Mouse (Mus musculus) heart, postnatal 10 days (tissue): ENCODE measurements around the gene Acp4. TPM values are rescaled to one million over a fixed set of nuclear protein-coding genes. Genes with fewer than 3 reads are reported as not detected.
"Not testable (repeated sequence)": the region's sequence is repeated elsewhere in the genome, so short reads cannot be mapped to it uniquely, and the experiment has no call there.

Source experiments
- DNase-seq, 2 experiments: peaks; one replicate each; pipeline ENCODE4 v3.0.0; 2021
- intact Hi-C: fragments of 180-260 bp; cut with DNase I; formaldehyde crosslinking; loops from one replicate; pipeline ENCODE4 v1.15.1; 2025
- total RNA-seq, 2 experiments: library from RNA; stranded (reverse); gene quantifications; 2 replicates each; pipeline ENCODE4 v1.2.3; 2021

Gene Acp4
- total RNA-seq, 2 experiments from 2014 or later: not detected

DNA sequence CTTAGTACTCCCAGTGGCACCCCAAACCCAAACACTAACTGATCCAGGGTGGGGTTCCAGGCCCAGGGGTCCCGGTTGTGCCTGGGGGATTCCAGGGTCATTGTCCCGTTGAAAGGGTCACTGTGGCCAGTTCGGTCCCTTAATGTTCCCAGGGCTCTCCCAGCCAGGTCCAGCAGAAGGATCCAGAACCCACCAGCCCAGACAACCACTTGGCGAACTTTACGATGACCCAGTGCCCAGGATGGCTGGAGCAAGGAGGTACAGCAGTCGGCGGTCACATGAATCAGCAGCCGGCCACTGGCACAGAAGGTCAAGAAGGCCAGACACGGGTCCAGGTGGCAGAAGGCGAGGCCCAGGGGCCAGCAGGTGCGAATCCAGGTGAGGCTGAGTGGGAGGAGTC, 10.9 kb upstream of the Acp4 start:
- intact Hi-C loops: no loop called here
- no peak for DNase-seq

DNA sequence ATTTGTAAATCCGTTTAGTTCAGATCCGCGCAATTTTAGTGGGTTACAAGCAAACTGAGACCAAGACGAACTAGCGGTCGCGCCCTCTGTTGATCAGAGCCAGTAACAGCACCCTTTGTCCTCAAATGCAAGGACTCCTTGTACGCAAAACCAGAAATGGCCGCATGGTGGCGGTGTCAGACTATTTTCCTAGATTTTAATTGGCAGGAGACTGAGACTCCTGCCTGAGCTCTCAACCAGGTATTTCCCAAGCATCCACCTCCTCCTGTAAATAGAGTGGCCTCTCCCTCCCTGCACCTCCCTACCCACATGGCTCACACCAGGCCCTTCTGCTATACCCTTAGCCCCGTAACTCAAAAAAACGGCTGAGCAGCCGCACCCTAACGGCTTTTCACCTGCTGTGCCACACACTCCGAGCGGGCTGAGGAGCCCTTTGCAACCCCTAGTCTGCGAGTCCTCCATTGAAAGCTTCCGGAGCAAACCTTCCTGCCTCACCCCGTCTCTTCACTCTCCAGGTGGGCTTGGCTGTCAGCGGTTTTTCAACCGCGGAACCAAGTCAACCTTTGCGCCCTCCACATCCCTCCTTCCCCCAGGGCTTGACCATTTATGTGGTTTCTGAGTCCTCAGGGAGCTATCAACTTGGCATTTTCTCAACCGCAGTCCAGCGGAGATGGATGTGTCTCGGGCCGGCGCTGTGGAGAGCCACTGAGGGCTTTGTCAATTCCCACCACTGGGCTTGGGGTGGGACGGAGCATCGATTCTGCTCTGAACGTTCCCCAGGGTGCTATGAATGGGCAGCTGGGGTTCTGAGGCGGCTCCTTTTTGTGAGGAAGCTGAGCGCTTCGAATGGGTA, 5.8 kb upstream of the Acp4 start:
- peak; percentile 94 to 98 for DNase-seq
- intact Hi-C loops: loop anchor here (1.0 to 5.0 kb wide), 4 partner anchors 56 to 299 kb away; no protein-coding TSS in a partner anchor

DNA sequence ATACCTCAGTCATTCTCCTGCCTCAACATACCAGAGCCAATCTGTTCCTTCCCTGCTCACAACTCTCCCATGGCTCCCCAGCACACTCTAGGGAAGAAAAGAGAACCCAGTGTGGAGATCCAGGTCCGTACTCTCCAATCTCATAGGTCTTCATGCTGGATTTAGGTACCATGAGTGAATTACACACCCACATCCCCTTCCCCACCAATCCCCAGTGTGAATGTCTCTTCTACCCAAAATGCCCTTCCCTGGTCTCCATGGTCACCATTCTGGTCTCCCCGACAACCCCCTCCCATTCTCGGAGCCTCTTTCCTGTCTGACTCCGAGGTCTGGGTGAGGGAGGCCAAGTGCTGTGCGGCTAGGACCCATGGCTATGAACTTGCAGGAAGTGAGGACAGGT, 4.0 kb upstream of the Acp4 start, which contains the start of gene Gm15517:
Gene Gm15517 (plus strand): TSS at position 301 of the 400 bp plus-strand sequence.
- DNase-seq: no peak
- intact Hi-C loops: loop anchor here (5.0 kb wide), 1 partner anchor 301 kb away; no protein-coding TSS in a partner anchor

DNA sequence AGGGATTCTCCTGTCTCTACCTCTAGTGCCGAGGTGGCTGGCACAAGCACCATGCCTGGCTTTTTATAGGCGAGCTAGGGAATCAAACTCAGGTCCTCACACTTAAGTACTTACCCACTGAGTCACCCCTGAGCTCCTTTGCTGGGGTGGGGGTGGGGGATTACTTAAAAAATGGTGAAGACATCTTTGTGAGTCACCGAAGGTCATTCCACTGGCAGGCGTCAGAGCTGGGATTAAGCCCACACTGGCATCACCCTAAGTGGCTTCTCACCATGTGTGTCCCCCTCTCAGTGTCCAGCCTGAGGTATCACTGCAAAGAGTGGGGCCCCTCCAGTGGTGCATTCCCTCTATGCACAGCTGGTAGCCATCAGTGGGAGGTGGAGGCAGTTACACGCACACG, 3.2 kb upstream of the Acp4 start:
- intact Hi-C loops: loop anchor here (5.0 kb wide), 1 partner anchor 302 kb away; no protein-coding TSS in a partner anchor
- no peak for DNase-seq

DNA sequence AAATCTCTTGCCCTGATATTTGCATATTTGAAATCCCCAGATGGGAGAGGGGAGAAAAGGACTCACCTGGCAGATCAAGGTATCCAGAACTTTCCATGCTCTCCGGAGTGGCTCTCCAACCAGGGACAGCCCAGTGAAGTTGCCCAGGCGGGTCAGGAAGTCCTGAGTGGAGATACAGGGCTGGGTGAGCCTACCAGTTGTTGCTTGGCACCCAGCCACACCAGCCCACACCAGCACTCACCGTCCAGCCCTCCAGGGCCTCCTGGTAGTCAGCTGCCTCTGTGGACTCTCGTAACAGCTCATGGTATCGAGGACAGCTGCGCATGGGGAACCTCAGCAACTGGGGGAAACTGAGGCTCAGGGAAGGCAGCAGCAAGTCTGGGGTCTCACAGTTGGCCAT, 2.2 kb downstream of the Acp4 start:
- intact Hi-C loops: no loop called here

DNA sequence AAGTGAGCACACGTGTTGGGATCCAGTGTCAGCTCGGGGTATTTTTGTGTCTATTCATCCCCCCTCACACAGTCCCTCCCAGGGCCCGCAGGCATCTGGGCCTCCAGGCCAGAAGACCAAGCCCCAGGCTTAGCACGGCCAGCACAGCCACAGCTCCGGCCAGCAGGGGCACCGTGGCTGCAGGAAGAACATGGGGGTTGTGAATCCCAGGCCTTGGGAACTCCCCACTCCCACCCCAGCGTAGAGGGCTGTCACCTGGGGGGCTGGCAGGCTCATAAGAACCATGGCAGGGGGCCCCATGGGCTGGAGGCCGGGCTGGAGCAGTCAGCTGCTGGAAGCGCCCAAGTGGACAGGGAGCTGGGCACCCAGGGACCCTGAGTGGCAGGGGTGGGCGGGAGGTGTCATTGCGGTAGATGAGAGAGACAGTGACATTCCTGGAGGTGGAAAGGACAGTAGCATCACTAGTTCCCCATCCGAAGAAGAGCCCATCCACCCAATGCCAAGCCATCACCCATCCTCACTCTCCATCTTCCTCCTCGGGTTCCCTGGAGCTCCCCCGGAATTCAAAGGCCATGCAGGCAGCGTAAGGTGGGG, 4.1 kb downstream of the Acp4 start:
- no peak for DNase-seq
- intact Hi-C loops: no loop called here

More for the DNA sequence above, 2.2 kb downstream of the Acp4 start:
- no peak for DNase-seq

DNA sequence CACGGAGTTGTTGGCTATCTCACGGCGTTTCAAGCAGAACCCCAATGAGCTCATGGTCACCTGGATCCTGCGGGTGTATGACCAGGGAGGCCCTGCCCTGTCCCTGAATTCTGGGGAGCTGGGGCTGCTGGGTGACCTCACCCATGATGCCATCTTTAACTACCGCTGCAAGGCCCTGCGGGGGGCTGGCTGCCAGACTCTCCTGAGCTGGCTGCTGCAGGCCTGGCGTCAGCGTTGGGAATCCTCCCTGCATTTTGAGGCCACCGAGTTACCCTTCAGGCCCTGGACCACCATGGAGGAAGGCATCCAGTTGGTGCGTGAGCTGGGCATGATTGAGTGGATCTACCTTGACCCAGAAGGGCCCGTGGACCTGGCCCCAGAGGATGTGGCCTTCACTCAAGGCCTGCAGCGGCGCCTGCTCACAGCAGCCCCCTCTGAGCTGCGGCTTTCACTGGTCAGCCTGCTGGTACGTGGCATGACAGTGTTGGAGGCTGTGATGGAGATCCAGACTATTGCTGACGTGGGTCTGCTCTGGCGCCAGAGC, 6.4 kb downstream of the Acp4 start:
- intact Hi-C loops, DNase-seq: not testable (repeated sequence)

DNA sequence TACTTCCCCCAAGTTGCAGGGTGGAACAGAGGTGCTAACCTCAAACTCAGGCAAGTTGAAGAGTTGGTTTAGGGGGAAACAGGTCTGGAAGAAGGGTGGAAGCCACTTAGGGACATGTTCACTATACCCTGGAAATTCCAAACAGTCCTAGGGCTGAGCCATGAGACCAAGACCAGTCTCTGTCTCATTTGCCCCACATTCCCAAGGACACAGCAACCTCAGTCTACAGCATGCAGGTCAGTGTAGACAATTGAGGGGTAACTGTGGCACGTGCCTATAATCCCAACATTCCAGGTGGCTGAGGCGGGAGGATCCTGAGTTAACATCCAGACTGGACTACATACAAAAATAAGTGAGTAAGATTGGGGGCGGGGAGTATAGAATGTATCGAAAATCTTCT, 7.9 kb downstream of the Acp4 start:
- DNase-seq: no peak
- intact Hi-C loops: loop anchor here (2.0 to 10.0 kb wide), 4 partner anchors 58 to 804 kb away; partner anchors contain the start of genes Cldnd2, Clec11a, Ctu1 and Etfb

DNA sequence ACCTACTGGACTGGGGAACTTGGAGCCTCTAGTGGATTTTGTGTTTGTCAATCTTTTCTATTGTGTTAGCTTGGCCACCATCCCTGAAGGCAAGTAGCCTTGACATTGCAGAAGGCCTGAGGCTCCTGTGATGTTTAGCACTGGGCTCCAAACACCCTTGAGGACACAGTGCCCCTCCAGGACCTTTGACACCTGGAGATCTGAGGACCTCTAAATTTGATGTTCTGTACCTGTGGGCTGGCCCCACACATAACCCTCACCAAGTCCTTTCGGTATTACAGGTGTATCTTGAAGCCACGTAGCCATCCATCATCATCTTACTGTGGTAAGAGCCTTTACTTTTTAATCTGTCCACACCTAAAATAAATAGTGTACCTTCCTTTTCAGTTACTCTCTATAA, 9.2 kb downstream of the Acp4 start:
- no peak for DNase-seq
- intact Hi-C loops: loop anchor here (2.0 to 10.0 kb wide), 4 partner anchors 59 to 803 kb away; partner anchors contain the start of genes Cldnd2, Clec11a, Ctu1 and Etfb

DNA sequence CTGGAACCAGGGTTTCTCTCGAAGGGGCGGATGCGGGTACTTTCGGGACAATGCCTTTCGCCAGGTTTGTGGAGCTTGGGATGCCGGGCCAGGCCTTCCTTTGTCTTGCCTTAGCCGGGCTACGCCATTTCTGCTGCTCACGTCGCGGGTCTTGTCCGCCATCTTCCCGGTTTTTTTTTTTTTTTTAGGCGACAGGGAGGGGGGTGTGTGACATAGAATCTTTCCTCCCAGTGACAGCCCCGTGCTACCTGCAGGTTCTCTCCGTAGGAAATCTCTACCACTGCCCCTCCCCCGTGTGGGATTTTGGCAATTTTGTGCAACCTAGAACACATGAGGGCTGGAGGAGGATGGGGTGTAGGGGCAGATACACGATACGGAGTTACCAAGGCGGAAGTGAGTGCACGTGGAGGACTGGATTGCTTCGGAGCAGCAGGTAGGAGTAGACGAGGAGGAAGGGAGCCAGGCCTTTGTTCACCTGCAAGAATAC, 10.2 kb downstream of the Acp4 start:
- intact Hi-C loops: loop anchor here (5.0 to 10.0 kb wide), 3 partner anchors 300 to 802 kb away; partner anchors contain the start of genes Cldnd2, Ctu1, Etfb and Gm45233
- DNase-seq: no peak

DNA sequence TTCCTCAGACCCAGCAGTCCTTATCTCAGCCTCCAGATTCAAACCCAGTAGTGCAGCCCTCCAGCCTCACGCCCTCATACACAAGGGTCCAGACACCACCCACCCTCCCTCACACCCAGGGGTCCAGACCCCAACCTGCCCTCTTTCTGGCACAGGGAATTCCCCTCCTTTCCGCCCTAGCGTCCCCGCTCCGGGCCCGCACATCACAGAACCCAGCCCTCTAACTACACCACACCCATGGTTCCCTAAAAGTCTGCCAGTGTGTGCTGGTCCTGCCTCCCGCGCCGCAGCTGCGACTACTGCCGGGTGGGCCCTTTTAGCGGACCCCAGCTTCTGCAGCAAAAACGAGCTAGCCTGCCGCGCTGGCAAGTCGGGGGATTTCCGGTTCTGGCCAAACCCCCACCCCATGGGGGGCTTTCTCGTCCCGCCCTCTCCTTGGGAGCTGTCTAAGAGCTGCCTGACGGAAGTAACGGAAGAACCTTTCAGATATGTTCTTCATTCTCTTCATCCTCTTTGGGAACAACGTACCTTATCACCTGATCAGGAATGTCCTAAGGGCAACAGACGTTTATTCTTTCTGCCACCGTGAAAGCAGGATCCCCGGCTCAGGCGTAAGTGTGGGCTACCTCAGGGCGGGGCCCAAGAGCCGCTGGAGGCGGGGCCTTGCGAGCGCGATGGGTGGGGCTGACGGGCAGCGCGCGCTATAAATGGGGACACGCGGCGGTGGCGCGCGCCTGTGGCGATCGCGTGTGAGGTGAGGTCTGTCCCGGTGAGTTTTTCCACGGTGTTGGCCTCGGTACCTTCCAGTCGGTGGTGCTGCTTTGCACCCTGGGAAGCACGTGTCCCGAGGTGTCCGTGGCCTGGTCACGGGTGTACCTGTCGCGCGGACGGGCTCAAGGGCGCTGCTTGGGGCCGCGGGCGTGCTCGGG, 10.9 kb downstream of the Acp4 start, which contains the start of the genes 1700028J19Rik and 2410002F23Rik:
Gene 1700028J19Rik (minus strand): TSS at position 641 of the 929 bp plus-strand sequence.
Gene 2410002F23Rik (plus strand): TSS at position 668 of the 929 bp plus-strand sequence.
- intact Hi-C loops: loop anchor here (5.0 to 10.0 kb wide), 3 partner anchors 301 to 802 kb away; partner anchors contain the start of genes Cldnd2, Ctu1, Etfb and Gm45233
- DNase-seq: peak; percentile 94 to 95

DNA sequence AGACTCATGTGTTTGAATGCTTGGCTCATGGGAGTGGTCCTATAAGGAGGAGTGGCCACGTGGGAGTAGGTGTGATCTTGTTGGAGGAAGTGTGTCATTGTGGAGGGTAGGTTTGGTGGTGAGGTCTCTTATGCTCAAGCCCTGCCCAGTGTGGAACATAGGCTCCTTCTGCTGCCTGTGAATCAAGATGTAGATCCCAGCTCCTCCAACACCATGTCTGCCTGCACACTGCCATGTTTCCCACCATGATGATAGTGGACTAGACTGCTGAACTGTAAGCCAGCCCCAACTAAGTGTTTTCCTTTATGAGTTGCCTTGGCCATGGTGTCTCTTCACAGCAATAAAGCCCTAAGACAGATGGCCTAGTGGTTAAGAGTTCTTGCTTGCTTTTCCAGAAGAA, 13.1 kb downstream of the Acp4 start:
- intact Hi-C loops: loop anchor here (10.0 kb wide), 2 partner anchors 569 to 799 kb away; partner anchors contain the start of genes Cldnd2, Ctu1, Etfb and Gm45233

DNA sequence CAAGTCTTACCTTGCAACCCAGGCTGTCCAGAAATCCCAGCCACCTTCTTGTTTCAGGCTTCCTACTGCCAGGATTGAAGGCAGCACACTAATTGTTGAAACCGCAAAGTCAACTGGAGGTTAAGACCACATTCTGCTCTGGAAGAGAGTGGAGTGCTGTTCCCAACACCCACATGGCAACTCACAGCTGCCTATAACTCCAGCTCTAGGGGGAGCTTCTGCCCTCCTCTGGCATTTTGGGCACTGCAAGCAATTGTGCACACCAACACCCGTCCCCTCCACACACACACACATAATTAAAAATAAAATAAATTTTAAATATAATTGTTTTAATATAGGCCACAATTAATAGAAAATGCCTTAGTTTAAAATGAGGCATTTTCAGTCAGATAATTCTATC, 16.0 kb downstream of the Acp4 start:
- intact Hi-C loops: loop anchor here (10.0 kb wide), 2 partner anchors 566 to 796 kb away; partner anchors contain the start of genes Cldnd2, Ctu1, Etfb and Gm45233
- no peak for DNase-seq

More for the DNA sequence above, 13.1 kb downstream of the Acp4 start:
- no peak for DNase-seq

DNA sequence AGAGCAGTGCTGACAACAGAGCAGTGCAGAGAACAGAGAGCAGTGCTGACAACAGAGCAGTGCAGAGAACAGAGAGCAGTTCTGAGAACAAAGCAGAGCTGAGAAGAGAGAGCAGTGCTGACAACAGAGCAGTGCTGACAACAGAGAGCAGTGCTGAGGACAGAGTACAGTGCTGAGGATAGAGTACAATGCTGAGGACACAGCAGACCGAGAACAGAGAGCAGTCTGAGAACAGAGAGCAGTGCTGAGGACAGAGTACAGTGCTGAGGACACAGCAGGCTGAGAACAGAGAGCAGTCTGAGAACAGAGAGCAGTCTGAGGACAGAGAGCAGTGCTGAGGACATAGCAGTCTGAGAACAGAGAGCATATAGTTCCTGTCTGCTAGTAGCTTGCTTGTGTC, 16.5 kb downstream of the Acp4 start:
- no peak for DNase-seq
- intact Hi-C loops: loop anchor here (10.0 kb wide), 2 partner anchors 566 to 796 kb away; partner anchors contain the start of genes Cldnd2, Ctu1, Etfb and Gm45233

DNA sequence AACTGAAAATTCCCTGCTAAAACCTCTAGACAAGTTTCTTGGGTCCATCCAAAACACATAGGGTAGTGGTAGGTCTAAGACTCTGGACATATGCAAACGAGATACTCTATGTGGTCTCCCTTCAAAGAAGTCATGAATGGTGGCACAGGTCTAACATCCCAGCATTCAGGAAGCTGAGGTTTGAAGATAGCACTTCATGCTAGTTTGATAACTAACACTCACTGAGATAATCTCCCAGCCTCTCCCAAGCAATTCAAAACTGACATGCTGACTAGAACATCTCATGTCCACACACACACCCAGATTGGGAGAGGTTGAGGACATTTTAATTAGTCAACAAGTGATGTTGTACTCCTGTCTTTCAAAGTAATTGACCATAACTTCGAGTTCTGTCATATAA, 17.3 kb downstream of the Acp4 start:
- no peak for DNase-seq
- intact Hi-C loops: loop anchor here (10.0 kb wide), 2 partner anchors 565 to 795 kb away; partner anchors contain the start of genes Cldnd2, Ctu1, Etfb and Gm45233

DNA sequence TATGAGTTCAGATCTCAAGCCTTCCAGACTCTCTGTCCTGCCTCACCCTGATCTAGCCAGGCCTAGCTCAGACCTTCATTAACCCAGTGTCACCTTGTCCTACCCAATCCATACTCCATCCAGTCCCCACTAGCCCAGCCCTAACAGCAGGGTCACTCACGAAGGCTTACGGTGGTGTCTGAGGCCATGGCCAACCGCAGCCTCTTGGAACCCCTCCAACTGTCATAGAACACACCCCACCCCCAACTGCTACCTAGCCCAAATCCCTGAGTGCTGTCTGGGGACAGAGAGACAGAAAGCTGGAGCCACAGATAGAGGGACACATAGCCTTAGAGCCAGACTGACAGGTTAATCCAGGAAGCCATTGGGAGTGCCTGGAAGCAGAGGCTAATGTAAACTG, 21.3 kb downstream of the Acp4 start, which contains the start of gene Gm36864:
Gene Gm36864 (plus strand): TSS at position 269 of the 400 bp plus-strand sequence.
- no peak for DNase-seq
- intact Hi-C loops: no loop called here

DNA sequence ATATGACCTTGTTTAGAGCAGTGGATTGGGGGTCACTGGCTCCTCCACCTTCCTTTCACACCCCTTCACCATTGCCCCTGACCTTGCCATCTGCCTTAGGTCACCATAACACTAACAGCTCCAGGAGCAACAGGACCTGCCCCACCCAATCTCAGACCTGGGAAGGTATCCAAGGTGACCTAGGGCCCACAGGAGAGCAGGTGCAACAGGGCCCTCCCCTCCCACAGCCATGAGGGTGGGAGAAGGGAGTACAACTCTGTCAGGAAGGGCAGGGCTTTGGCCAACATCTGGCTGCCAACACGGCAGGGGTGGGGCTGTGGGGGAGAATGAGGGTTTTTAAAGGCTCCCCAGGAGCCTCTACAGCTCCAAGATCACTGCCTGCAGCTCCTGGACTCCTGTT, 32.1 kb downstream of the Acp4 start, which contains the start of gene Klk1:
Gene Klk1 (plus strand): TSS at position 285 of the 400 bp plus-strand sequence.
- intact Hi-C loops: no loop called here
- no peak for DNase-seq

DNA sequence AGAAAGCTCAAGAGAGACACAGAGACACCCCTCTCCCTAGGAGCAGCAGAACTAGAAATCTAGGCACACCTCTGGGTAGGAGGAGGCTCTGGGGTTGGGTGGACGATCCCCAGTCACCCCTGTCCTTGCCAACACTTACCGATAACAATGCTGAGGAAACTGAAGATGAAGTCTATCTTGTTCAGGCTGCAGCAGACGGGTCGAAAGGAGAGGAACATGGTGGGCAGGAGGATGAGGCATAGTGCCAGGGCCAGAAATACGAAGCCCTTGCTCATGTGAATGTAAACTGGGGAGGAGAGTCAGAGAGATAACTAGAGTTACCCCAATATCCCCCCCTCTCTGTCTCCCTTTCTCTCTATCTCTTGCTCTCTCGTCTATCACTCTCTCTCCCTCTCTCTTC, 34.8 kb downstream of the Acp4 start:
- intact Hi-C loops, DNase-seq: not testable (repeated sequence)

DNA sequence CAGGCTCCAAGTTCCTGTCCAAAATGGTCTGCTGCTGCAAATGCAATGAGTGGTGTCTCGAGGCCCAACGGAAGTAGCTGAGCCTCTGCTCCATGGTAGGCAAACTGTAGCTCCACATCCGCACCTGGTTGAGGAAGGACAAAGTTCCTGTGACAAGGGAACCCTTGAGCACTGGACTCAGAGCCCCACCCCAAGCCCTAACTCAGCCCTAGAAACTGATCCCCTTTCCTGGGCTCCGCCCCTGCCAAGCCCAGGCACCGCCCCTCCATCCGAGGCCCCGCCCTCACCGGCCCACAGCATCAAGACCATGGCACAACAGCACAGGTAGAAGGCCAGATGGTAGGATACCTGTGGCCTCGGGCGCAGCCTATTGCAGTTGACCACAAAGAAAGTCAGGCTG, 35.6 kb downstream of the Acp4 start:
- intact Hi-C loops, DNase-seq: not testable (repeated sequence)
